Mouse (Mus musculus) heart, postnatal 0 days (tissue): ENCODE data around the gene Actb.

Experiments used
- CTCF ChIP-seq: IDR thresholded peaks from 2 replicates; pipeline ENCODE4 v1.5.1; 2016; ENCODE audit warnings: antibody characterized with exemption, control low read depth, low read depth
- EP300 ChIP-seq: IDR thresholded peaks from 2 replicates; pipeline ENCODE4 v1.6.1; 2016; ENCODE audit warnings: antibody characterized with exemption, low read depth

DNA sequence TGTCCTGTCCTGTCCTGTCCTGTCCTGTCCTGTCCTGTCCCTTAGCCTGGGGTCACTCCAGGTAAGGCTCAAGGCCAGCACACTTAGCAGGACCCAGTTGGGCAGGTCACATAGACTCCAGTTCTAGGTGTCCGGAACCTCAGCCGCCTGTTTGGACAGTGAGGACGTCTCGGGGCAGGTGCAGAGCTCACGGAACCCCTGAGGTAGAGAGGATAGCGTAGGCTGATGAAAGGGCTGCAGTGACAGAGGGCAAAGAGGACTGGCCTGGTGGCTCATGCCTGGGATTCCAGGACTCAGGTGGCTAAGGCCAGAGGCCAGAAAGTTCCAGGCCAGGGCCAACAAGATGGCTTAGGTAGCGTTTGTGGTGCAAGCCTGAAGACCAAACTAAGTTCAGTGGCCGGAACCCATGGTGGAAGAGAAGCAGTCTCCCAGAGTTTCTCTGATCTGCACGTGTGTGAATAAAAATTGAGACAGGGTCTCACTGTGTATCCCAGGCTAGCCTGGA lies 24.7 kb upstream of the Actb start:
- TF ChIP-seq CTCF (no peak), EP300 (no peak)
